Mouse (Mus musculus): Measurements from ENCODE around the gene H2afv.

DNA sequence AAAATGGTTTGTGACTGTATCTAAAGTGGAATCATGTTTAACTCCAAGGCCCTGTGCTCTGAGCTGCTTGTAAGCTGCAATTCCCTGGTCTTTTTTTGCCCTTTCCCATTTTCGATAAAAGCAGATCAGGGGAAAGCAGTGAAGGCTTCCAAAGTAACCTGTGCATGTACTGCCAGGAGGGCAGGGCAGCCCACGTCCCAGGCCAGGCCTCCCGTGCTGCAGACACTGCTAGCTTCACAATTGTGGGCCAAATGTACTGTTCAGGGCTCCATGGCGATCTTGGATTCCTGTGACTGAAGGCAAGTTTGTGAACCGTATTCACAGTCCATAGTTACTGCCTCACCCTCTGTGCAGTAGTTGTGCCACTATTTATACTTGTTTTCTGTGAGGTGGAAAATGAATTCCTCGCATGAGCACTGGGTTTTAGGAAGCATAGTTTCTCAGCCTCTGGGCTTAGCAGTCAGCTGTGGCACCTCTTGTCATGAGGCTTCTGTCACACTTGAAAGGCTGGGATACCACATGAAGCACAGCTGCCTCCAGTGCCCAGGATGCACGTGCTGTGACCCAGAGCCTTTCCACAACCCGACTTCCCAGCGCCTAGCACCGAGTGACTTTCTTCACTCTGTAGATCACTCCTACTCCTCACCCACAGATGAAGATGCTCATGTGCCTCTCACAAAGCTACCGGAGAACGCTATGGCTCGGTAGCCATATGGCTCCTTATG is 36.6 kb upstream of the H2afv start:
- TF ChIP-seq CTCF (IDR thresholded peaks at IDR 0.05; ENCODE audit: borderline replicate concordance, insufficient read depth, low read depth, low read length) (no peak), POLR2A (IDR thresholded peaks at IDR 0.05; ENCODE audit: borderline replicate concordance, insufficient read depth, low read length) (no peak)
